Mouse (Mus musculus) telencephalon, adult 2 months (tissue): ENCODE measurements around the gene Als2cr12.
"Not testable (repeated sequence)": the region's sequence is repeated elsewhere in the genome, so short reads cannot be mapped to it uniquely, and the experiment has no call there.

Source experiments
- DNase-seq: peaks from one replicate; pipeline ENCODE4 v3.0.0-alpha.2; 2011; ENCODE audit warnings: low read depth, low spot score

Gene Als2cr12

GRCm38 (mm10) chr1:58614424-58614823 lies 81.4 kb downstream of the Als2cr12 start:
- DNase-seq: peak; percentile 81

DNA sequence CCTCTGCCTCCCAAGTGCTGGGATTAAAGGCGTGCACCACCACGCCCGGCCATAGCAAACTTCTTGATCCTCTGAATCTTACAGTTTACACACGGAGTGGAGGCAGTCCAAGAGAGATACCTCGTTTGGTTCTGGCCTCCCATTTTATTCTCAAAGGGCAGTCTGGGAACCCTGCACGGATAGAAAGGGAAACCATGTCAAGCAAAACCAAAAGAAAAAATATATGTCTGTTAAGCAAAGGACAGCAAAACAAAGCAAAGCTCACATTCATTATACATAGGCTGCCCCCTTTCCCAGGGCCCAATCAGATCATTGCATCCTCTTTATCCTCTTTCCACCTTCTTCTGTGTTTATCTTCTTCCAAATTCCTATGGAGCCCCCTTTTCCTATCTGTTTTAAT lies 82.0 kb downstream of the Als2cr12 start:
- no peak for DNase-seq

DNA sequence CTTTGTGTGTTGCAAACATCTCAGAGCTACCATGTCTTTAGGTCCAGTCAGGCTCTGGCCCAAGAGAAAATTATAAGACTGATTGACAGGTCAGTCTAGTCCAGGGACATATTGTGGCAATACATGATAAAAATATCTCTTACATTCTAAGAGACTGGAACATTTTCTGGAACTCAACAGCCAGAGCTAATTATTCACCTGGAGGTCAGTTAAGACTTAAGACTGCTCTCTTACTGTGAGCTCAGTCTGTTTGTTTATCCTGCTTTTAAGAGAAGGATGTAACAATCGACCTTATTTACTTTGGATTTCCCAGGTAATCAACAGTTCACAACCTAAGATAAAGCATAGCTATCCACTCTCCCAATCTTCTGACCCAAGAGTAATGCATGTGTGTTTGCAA lies 85.2 kb downstream of the Als2cr12 start:
- no peak for DNase-seq

- DNase-seq: no peak
These were observed 85.6 kb downstream of the Als2cr12 start for GRCm38 (mm10) chr1:58610166-58610565.

DNA sequence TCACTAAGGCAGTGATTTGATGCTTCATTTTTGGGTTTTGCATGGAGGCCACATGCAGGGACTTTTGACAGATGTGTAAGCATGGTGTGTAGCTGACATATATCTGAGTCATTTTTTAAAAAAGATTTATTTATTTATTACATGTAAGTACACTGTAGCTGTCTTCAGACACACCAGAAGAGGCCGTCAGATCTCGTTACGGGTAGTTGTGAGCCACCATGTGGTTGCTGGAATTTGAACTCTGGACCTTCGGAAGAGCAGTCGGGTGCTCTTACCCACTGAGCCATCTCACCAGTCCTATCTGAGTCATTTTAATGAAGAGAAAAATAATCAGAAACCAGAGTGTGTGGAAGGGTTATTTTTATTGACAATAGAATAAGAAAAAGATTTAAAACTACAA lies 86.2 kb downstream of the Als2cr12 start:
- DNase-seq: not testable (repeated sequence)

GRCm38 (mm10) chr1:58603738-58604137 lies 92.1 kb downstream of the Als2cr12 start:
- no peak for DNase-seq

DNA sequence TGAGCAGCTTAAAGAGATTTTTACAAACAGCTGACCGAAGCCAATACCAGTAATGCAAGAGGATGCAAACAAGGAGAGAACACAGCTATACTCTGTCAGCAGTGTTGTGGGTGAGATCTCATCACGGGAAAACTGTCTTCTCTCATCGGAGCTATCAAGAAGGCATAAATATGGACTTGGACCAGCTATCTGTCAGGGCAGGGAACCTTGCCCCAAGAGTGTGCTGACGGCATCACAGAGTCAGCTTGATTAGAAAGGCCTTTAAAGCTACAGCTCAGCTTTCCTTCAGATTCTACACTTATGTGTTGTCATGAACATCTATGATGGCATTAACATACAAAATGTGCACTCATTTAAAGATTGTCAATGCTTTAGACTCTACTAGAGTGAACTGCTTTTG lies 93.1 kb downstream of the Als2cr12 start:
- DNase-seq: no peak
